Mouse (Mus musculus) lung, embryonic 14.5 days (tissue): ENCODE results near the gene Pigk. TPM values are rescaled to one million over a fixed set of nuclear protein-coding genes. Genes with fewer than 3 reads are reported as not detected.

ENCODE experiments used
- ATAC-seq: fragments of 200-750 bp; cut with Nextera tagmentation; 2 replicates; pipeline ENCODE4 v1.8.0; 2017; ENCODE audit warnings: mild to moderate bottlenecking, moderate TSS enrichment, moderate library complexity; ENCODE audit not compliant: insufficient read depth
- DNase-seq: peaks from one replicate; pipeline ENCODE4 v3.0.0-alpha.2; 2015
- H3K27ac ChIP-seq: fragments of 300-500 bp; sonication (generic); 2 replicates; pipeline ENCODE4 v1.5.1; 2014; ENCODE audit warnings: low read depth, mild to moderate bottlenecking, moderate library complexity
- H3K27me3 ChIP-seq: fragments of 300-500 bp; sonication (generic); 2 replicates; pipeline ENCODE4 v1.6.1; 2014; ENCODE audit warnings: low read length, control low read depth; ENCODE audit not compliant: insufficient read depth
- H3K36me3 ChIP-seq: fragments of 300-500 bp; sonication (generic); 2 replicates; pipeline ENCODE4 v1.6.1; 2014; ENCODE audit warnings: control low read depth; ENCODE audit not compliant: insufficient read depth
- H3K4me1 ChIP-seq: fragments of 300-500 bp; sonication (generic); 2 replicates; pipeline ENCODE4 v1.6.1; 2014; ENCODE audit warnings: antibody characterized with exemption, control low read depth; ENCODE audit not compliant: insufficient read depth
- H3K4me2 ChIP-seq: fragments of 300-500 bp; sonication (generic); 2 replicates; pipeline ENCODE4 v1.6.1; 2014; ENCODE audit warnings: mild to moderate bottlenecking
- H3K4me3 ChIP-seq: fragments of 300-500 bp; sonication (generic); 2 replicates; pipeline ENCODE4 v1.5.1; 2014; ENCODE audit warnings: low read depth, low read length
- H3K9ac ChIP-seq: fragments of 300-500 bp; sonication (generic); 2 replicates; pipeline ENCODE4 v1.6.1; 2014
- H3K9me3 ChIP-seq: fragments of 300-500 bp; sonication (generic); 2 replicates; pipeline ENCODE4 v1.6.1; 2016; ENCODE audit warnings: low read depth, low read length, control low read depth
- CTCF ChIP-seq: IDR thresholded peaks from 2 replicates; pipeline ENCODE4 v1.5.1; 2016; ENCODE audit warnings: antibody characterized with exemption, low read depth
- WGBS: fragments of 180-500 bp; shearing (Covaris S2); extraction: QIAGEN DNeasy Blood & Tissue Kit; methylation state at CpG from one replicate; pipeline ENCODE4 v1.1.7; 2014; 5-methylcytosine and 5-hydroxymethylcytosine counted together
- polyA plus RNA-seq: library from polyadenylated mRNA; unstranded; fragments of >200 nt; fragmentation: Nextera tagmentation; extraction: Ambion mirVana; gene quantifications from 2 replicates; pipeline ENCODE4 v1.2.1, GENCODE M21; 2014

Pigk gene
- polyA plus RNA-seq, 1 experiment from 2014 or later: 50.3 TPM

DNA sequence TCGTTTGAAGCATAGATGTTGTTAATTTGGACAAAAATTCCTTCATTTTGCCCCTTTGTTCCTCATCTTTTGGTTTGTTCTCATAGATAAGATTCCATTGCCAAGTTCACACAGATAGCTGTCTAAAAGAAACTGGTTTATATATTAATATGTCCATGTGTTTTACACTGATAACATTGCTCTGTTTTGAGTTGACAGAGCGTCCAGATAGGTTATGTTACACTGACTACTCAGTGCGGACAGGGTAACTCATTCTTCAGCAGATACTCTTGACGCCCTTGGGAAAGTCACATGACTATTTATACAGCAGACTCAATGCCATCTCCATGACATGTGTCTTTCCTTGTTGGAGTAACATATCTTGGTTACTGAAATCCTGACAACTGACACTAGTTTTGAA, 242.9 kb downstream of the Pigk start:
- no peak for TF ChIP-seq CTCF

GRCm38 (mm10) chr3:152958358-152959150, 244.7 kb downstream of the Pigk start:
- peak; percentile 53; the same call in 1 of the 2 replicates for ATAC-seq
- DNase-seq: peak; percentile 77

More for the DNA sequence above, 242.9 kb downstream of the Pigk start:
- no peaks in the 10 kb centered on the region for H3K4me1 ChIP-seq
- H3K9me3 ChIP-seq: no peaks in the 10 kb centered on the region
- H3K27me3 ChIP-seq: no peaks in the 10 kb centered on the region
- ATAC-seq (no peak), DNase-seq (no peak)
- H3K4me3 ChIP-seq: no peak overlapping the region
- H3K9ac ChIP-seq: no peak overlapping the region
- 68% methylated on average over 4 of the region's 4 CpGs for WGBS
- H3K36me3 ChIP-seq: no peaks in the 10 kb centered on the region
- no peak overlapping the region for H3K4me2 ChIP-seq
- H3K27ac ChIP-seq: no peak overlapping the region

DNA sequence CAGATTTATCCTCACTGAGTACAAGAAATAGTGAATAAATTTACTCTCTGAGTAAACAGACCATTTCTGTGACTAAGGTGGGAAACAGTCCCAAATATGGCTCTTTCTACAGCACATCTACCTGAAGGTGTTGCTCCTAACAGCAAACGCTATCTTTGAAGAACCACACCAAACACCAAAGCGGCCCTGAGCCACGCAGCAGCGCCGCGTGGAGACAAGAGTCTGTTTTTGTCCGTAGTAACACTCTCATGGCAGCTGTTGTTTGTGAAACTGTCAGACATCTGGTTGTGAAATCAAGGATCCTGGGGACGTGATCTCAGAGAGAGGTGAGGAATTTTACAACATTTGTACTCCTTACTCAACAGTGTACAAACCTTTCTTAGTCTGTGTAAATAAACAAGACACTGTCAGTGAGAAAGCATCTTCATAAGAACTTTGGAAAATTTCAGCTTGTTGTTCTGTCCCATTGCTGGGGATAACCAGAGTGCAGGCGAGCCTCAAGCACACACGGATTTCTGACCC, 248.0 kb downstream of the Pigk start:
- 35% methylated on average over 10 of the region's 10 CpGs for WGBS
- no peak overlapping the region for H3K27ac ChIP-seq
- no peak overlapping the region for H3K4me3 ChIP-seq
- ATAC-seq (no peak), DNase-seq (peak; percentile 17)
- H3K27me3 ChIP-seq: no peaks in the 10 kb centered on the region
- no peak for TF ChIP-seq CTCF
- no peak overlapping the region for H3K9ac ChIP-seq
- H3K4me2 ChIP-seq: no peak overlapping the region
- no peaks in the 10 kb centered on the region for H3K4me1 ChIP-seq
- no peaks in the 10 kb centered on the region for H3K36me3 ChIP-seq
- H3K9me3 ChIP-seq: no peaks in the 10 kb centered on the region

More at GRCm38 (mm10) chr3:152958358-152959150, 244.7 kb downstream of the Pigk start:
- WGBS: 48% methylated on average over 11 of the region's 11 CpGs
- Histone ChIP-seq H3K4me1 (no peaks in the 10 kb centered on the region), H3K36me3 (no peaks in the 10 kb centered on the region), H3K27me3 (no peaks in the 10 kb centered on the region), H3K4me2 (no peak overlapping the region), H3K9me3 (no peaks in the 10 kb centered on the region), H3K4me3 (no peak overlapping the region), H3K9ac (no peak overlapping the region), H3K27ac (no peak overlapping the region)
- TF ChIP-seq CTCF: peak; percentile 85

GRCm38 (mm10) chr3:152969774-152970347, 256.0 kb downstream of the Pigk start:
- H3K27me3 ChIP-seq: no peaks in the 10 kb centered on the region
- H3K4me1 ChIP-seq: no peaks in the 10 kb centered on the region
- peak; percentile 45 for DNase-seq
- no peak overlapping the region for H3K4me2 ChIP-seq
- no peak for TF ChIP-seq CTCF
- H3K36me3 ChIP-seq: no peaks in the 10 kb centered on the region
- H3K9me3 ChIP-seq: no peaks in the 10 kb centered on the region
- no peak overlapping the region for H3K9ac ChIP-seq
- H3K27ac ChIP-seq: no peak overlapping the region
- no peak for ATAC-seq
- WGBS: 58% methylated on average over 16 of the region's 16 CpGs
- no peak overlapping the region for H3K4me3 ChIP-seq

DNA sequence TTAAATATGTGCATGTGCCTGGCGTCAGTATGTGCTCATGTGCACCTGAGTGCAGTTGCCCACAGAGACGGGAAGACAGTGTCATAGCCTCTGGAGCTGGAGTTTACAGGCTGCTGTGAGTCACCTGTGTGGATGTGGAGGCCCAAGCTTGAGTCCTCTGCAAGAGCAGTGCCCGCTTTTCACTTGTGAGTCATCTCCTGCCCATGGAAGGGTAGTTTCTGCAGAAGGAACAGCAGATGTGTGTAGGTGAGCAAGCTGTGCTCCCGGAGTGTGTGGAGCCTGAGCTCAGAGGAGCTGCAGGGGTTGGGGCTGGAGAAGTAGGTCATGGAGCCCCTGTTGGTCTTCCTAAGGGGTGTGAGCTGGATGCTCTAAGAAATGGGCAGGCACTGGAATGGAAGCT, 257.5 kb downstream of the Pigk start:
- no peak for ATAC-seq
- TF ChIP-seq CTCF: no peak
- WGBS: 76% methylated on average over 4 of the region's 4 CpGs

DNA sequence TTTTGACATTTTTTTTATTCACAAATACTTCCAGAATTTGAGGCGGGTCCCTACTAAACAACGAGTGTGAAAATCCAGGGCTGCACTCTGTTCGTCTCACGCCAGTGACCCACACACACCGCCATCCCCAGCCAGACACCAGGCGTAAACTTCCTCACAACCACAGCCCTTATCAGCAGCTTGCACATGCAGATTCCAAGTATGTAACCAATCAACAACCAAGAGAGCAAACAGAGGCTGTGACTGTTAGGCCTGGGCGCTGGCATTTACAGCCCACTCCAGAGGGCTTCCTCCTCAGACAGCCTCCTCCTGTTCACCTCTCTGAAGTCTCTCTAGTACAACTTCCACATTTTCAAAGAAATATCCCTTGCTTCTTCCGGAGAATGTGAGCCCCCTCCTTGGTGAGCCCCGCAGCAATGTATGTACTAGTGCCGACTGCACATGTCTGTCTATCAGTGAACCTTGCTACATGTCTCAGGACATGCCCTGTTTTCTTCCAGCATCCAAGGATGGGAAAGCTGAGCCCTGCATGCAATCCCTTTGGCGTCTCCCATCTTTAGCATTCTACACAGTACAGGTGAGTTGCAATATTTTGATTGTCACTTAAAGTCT, 265.7 kb downstream of the Pigk start:
- WGBS: 50% methylated on average over 11 of the region's 11 CpGs
- Histone ChIP-seq H3K27ac (no peak overlapping the region), H3K4me2 (no peak overlapping the region), H3K9ac (no peak overlapping the region), H3K9me3 (no peaks in the 10 kb centered on the region), H3K36me3 (no peaks in the 10 kb centered on the region), H3K27me3 (peaks cover 26% of the 10 kb centered on the region), H3K4me3 (no peak overlapping the region), H3K4me1 (no peaks in the 10 kb centered on the region)
- DNase-seq (peak; percentile 17), ATAC-seq (peak; percentile 62)
- TF ChIP-seq CTCF: no peak

More for the DNA sequence above, 257.5 kb downstream of the Pigk start:
- H3K4me1 ChIP-seq: no peaks in the 10 kb centered on the region
- no peak for DNase-seq
- no peak overlapping the region for H3K9ac ChIP-seq
- H3K9me3 ChIP-seq: no peaks in the 10 kb centered on the region
- H3K4me2 ChIP-seq: no peak overlapping the region
- H3K4me3 ChIP-seq: no peak overlapping the region
- H3K36me3 ChIP-seq: no peaks in the 10 kb centered on the region
- H3K27ac ChIP-seq: no peak overlapping the region
- H3K27me3 ChIP-seq: no peaks in the 10 kb centered on the region

- ATAC-seq: no peak
- WGBS: 13% methylated on average over 6 of the region's 6 CpGs
- peak; percentile 12 for DNase-seq
These were observed 266.5 kb downstream of the Pigk start for GRCm38 (mm10) chr3:152980431-152980830.

More at GRCm38 (mm10) chr3:152980431-152980830, 266.5 kb downstream of the Pigk start:
- no peak overlapping the region for H3K27ac ChIP-seq
- peaks cover 26% of the 10 kb centered on the region for H3K27me3 ChIP-seq
- H3K36me3 ChIP-seq: no peaks in the 10 kb centered on the region
- H3K9me3 ChIP-seq: no peaks in the 10 kb centered on the region
- H3K9ac ChIP-seq: no peak overlapping the region
- TF ChIP-seq CTCF: no peak
- H3K4me1 ChIP-seq: no peaks in the 10 kb centered on the region
- H3K4me2 ChIP-seq: peak overlapping the region; percentile 78
- H3K4me3 ChIP-seq: peak overlapping the region; percentile 39; the same call in 1 of the 2 replicates
